ENCODE assay signal across 12 mouse cellular contexts in genomic region chr2:32220021-32220420, GRCm38 (mm10).
"Had no signal": no experiment of that assay in that cellular context is flagged by ENCODE, and none has a peak within 500 bp of the region (broad histone marks: within the 10 kb centered on the region; RNA-seq: fewer than 3 reads in every experiment).

No protein-coding gene starts in this region.

- DNase-seq: liver; liver, embryonic 13.5 days; liver, postnatal 0 days; retina, postnatal 1 day; right cerebral cortex, postnatal 4 days; thymus, adult 2 months; thymus, postnatal 25 days had no signal

- ATAC-seq: liver, postnatal 0 days; midbrain, embryonic 16.5 days had no signal

- H3K4me2 ChIP-seq: limb, embryonic 12.5 days; liver, embryonic 13.5 days; midbrain, embryonic 12.5 days; neural tube, embryonic 13.5 days; stomach, embryonic 15.5 days had no signal

- H3K27ac ChIP-seq: limb, embryonic 12.5 days; liver, embryonic 13.5 days; midbrain, embryonic 12.5 days; neural tube, embryonic 13.5 days; stomach, embryonic 15.5 days had no signal

- H3K9me3 ChIP-seq: limb, embryonic 12.5 days; liver, embryonic 13.5 days; midbrain, embryonic 12.5 days; neural tube, embryonic 13.5 days; stomach, embryonic 15.5 days had no signal

- H3K9ac ChIP-seq: limb, embryonic 12.5 days; liver, embryonic 13.5 days; liver, postnatal 0 days; midbrain, embryonic 12.5 days; neural tube, embryonic 13.5 days; stomach, embryonic 15.5 days had no signal

- H3K4me1 ChIP-seq: limb, embryonic 12.5 days; liver, embryonic 13.5 days; midbrain, embryonic 12.5 days; neural tube, embryonic 13.5 days; stomach, embryonic 15.5 days had no signal

- H3K4me3 ChIP-seq: limb, embryonic 12.5 days; liver, embryonic 13.5 days; midbrain, embryonic 12.5 days; neural tube, embryonic 13.5 days; stomach, embryonic 15.5 days had no signal

- H3K27me3 ChIP-seq: limb, embryonic 12.5 days; liver, embryonic 13.5 days; midbrain, embryonic 12.5 days; neural tube, embryonic 13.5 days; stomach, embryonic 15.5 days had no signal
